Mouse (Mus musculus): ENCODE data around the gene Ubtd1. TPM values are rescaled to one million over a fixed set of nuclear protein-coding genes. Genes with fewer than 3 reads are reported as not detected.

Ubtd1 gene
- total and polyA plus RNA-seq, 3 experiments: 3.4 to 5.8 (median 3.6) TPM

DNA sequence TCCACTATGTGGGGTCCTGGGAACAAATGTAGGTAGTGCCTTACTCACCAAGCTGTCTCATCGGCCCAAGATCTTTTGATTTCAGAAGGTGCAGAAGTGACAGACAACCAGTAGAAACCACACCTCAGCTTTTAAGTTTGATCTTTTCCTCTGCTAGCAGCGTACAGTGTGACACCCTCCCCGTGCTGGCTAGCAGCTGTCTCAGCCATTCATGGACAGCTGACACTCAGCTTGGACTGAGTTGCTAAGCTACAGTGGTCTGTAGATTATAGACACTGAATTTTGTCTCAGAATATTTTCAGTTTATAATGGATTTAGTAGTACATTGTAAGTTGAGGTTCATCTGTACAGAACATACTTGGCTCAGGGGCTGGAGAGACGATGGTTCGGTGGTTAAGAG lies 49.5 kb downstream of the Ubtd1 start:
- Histone ChIP-seq H3K4me2 (ENCODE audit: insufficient read depth, low read depth, poor library complexity, severe bottlenecking) (no peak overlapping the region), H3K9me3 (replicated peaks; ENCODE audit: low read length) (no peaks in the 10 kb centered on the region), H3K4me3 (replicated peaks in 1 of 3; ENCODE audit: low read depth in 2 of 3, low read length in 2 of 3, poor library complexity in 1 of 3) (no peak overlapping the region), H3K27ac (ENCODE audit: insufficient read depth, low read depth) (no peak overlapping the region), H3K36me3 (replicated peaks in 1 of 2; ENCODE audit: control insufficient read depth in 1 of 2, insufficient read depth in 1 of 2, low read length in 1 of 2) (peaks cover 0 to 32% of the 10 kb centered on the region in 2 experiments), H3K27me3 (replicated peaks) (no peaks in the 10 kb centered on the region), H3K4me1 (ENCODE audit: control insufficient read depth in 1 of 2, insufficient read depth in 2 of 2) (peaks cover 2 to 3% of the 10 kb centered on the region in 2 experiments; a peak in 3 of 4 replicates), H3K9ac (ENCODE audit: insufficient read depth, low read depth) (no peak overlapping the region), H3K79me2 (replicated peaks; ENCODE audit: control insufficient read depth, extremely low read depth, insufficient read depth, poor library complexity, severe bottlenecking) (no peaks in the 10 kb centered on the region)
- in situ Hi-C loops (cut with MboI; ENCODE audit: low pct_ligation_motif_present, low pct_unique_long_range_greater_than_20kb, low sequenced_read_pairs) (no loop called here), dilution Hi-C loops (cut with MboI; ENCODE audit: extremely low pct_ligation_motif_present, extremely low pct_unique_long_range_greater_than_20kb, low sequenced_read_pairs) (no loop called here)
- DNase-seq (ENCODE audit: extremely low read depth): no peak
- TF ChIP-seq TBP (conservative IDR thresholded peaks at IDR 0.05; ENCODE audit: low read depth, low read length) (no peak), JUN (IDR thresholded peaks at IDR 0.05; ENCODE audit: insufficient read depth, low read depth, low read length) (no peak), CHD1 (IDR thresholded peaks at IDR 0.05; ENCODE audit: low read depth, low read length) (no peak), POLR2AphosphoS2 (IDR thresholded peaks at IDR 0.05; ENCODE audit: low read depth, low read length) (no peak), JUND (conservative IDR thresholded peaks at IDR 0.05; ENCODE audit: low read depth, low read length) (no peak), MYC (IDR thresholded peaks at IDR 0.05; ENCODE audit: low read depth, low read length) (no peak), EP300 (IDR thresholded peaks at IDR 0.05; ENCODE audit: low read length) (no peak), SIN3A (IDR thresholded peaks at IDR 0.05; ENCODE audit: low read length) (no peak), CHD2 (IDR thresholded peaks at IDR 0.05; ENCODE audit: low read length) (no peak), ETS1 (conservative IDR thresholded peaks at IDR 0.05; ENCODE audit: low read depth, low read length) (no peak), ZKSCAN1 (IDR thresholded peaks at IDR 0.05; ENCODE audit: borderline replicate concordance, low read depth, low read length) (no peak), NRF1 (IDR thresholded peaks at IDR 0.05; ENCODE audit: low read depth, low read length) (no peak), ELF1 (IDR thresholded peaks at IDR 0.05; ENCODE audit: low read depth, low read length) (no peak), KAT2A (IDR thresholded peaks at IDR 0.05; ENCODE audit: insufficient replicate concordance, low read length) (no peak), MAFK (IDR thresholded peaks at IDR 0.05; ENCODE audit: insufficient replicate concordance, low read length) (no peak), ZNF384 (IDR thresholded peaks at IDR 0.05; ENCODE audit: low read depth, low read length) (no peak), SMC3 (IDR thresholded peaks at IDR 0.05; ENCODE audit: low read depth, low read length) (no peak), BHLHE40 (IDR thresholded peaks at IDR 0.05; ENCODE audit: low read depth, low read length) (no peak)

DNA sequence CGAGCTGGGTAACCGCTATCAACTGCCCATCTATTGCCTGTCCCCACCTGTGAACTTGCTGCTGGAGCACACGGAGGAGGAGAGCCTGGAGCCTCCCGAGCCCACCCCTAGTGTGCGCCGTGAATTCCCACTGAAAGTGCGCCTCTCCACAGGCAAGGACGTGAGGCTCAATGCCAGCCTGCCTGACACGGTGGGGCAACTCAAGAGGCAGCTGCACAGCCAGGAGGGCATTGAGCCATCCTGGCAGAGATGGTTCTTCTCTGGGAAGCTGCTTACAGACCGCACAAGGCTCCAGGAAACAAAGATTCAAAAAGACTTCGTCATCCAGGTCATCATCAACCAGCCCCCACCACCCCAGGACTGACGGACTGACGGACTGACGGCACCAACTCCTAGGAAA lies 52.0 kb downstream of the Ubtd1 start:
- H3K36me3 ChIP-seq (replicated peaks in 1 of 2; ENCODE audit: control insufficient read depth in 1 of 2, insufficient read depth in 1 of 2, low read length in 1 of 2): peaks cover 0 to 30% of the 10 kb centered on the region in 2 experiments

More for the DNA sequence above, 52.0 kb downstream of the Ubtd1 start:
- no peaks in the 10 kb centered on the region for H3K79me2 ChIP-seq (replicated peaks; ENCODE audit: control insufficient read depth, extremely low read depth, insufficient read depth, poor library complexity, severe bottlenecking)
- H3K4me3 ChIP-seq (replicated peaks in 1 of 3; ENCODE audit: low read depth in 2 of 3, low read length in 2 of 3, poor library complexity in 1 of 3): no peak overlapping the region
- peaks cover 17% of the 10 kb centered on the region for H3K27me3 ChIP-seq (replicated peaks)
- no peaks in the 10 kb centered on the region for H3K9me3 ChIP-seq (replicated peaks; ENCODE audit: low read length)
- dilution Hi-C loops (cut with MboI; ENCODE audit: extremely low pct_ligation_motif_present, extremely low pct_unique_long_range_greater_than_20kb, low sequenced_read_pairs): no loop called here
- no peak overlapping the region for H3K9ac ChIP-seq (ENCODE audit: insufficient read depth, low read depth)
- no peak for DNase-seq (ENCODE audit: extremely low read depth)
- in situ Hi-C loops (cut with MboI; ENCODE audit: low pct_ligation_motif_present, low pct_unique_long_range_greater_than_20kb, low sequenced_read_pairs): no loop called here
- peaks cover 0 to 3% of the 10 kb centered on the region in 2 experiments; a peak in 2 of 4 replicates for H3K4me1 ChIP-seq (ENCODE audit: control insufficient read depth in 1 of 2, insufficient read depth in 2 of 2)
- TF ChIP-seq JUN (IDR thresholded peaks at IDR 0.05; ENCODE audit: insufficient read depth, low read depth, low read length) (no peak), HCFC1 (IDR thresholded peaks at IDR 0.05; ENCODE audit: low read depth, low read length) (no peak), TBP (conservative IDR thresholded peaks at IDR 0.05; ENCODE audit: low read depth, low read length) (no peak), JUND (conservative IDR thresholded peaks at IDR 0.05; ENCODE audit: low read depth, low read length) (no peak)
- H3K4me2 ChIP-seq (ENCODE audit: insufficient read depth, low read depth, poor library complexity, severe bottlenecking): no peak overlapping the region
- H3K27ac ChIP-seq (ENCODE audit: insufficient read depth, low read depth): no peak overlapping the region

Measured in CH12.LX (cell line).